Mouse (Mus musculus): ENCODE results near the gene Thsd4. TPM values are rescaled to one million over a fixed set of nuclear protein-coding genes. Genes with fewer than 3 reads are reported as not detected.
A peak's percentile ranks its signal among the peaks of the same experiment; 100 is the strongest.

Gene Thsd4
- polyA plus RNA-seq, 1 experiment from 2014 or later, result 4.5 TPM

- no peaks in the 10 kb centered on the region for H3K4me1 ChIP-seq (ENCODE audit: control insufficient read depth, insufficient read depth, low read depth, low read length)
- H3K4me2 ChIP-seq (ENCODE audit: low read length), result no peak overlapping the region
- no peaks in the 10 kb centered on the region for H3K27me3 ChIP-seq (replicated peaks; ENCODE audit: control insufficient read depth, insufficient read depth, low read length)
- no peak overlapping the region for H3K27ac ChIP-seq (ENCODE audit: low read depth, low read length)
- WGBS, result 58% methylated on average over 10 of the region's 10 CpGs
- no peak overlapping the region for H3K4me3 ChIP-seq (ENCODE audit: low read length)
- no peaks in the 10 kb centered on the region for H3K36me3 ChIP-seq (ENCODE audit: control insufficient read depth, insufficient read depth, low read length)
- H3K9me3 ChIP-seq (ENCODE audit: control insufficient read depth, low read length), result no peaks in the 10 kb centered on the region
- H3K9ac ChIP-seq (ENCODE audit: low read depth, low read length), result no peak overlapping the region
- no peak for ATAC-seq
These were observed 80.5 kb downstream of the Thsd4 start for GRCm38 (mm10) chr9:60441274-60441902.

- Histone ChIP-seq H3K4me1 (ENCODE audit: control insufficient read depth, insufficient read depth, low read depth, low read length) (no peaks in the 10 kb centered on the region), H3K36me3 (ENCODE audit: control insufficient read depth, insufficient read depth, low read length) (no peaks in the 10 kb centered on the region), H3K27me3 (replicated peaks; ENCODE audit: control insufficient read depth, insufficient read depth, low read length) (no peaks in the 10 kb centered on the region), H3K27ac (ENCODE audit: low read depth, low read length) (no peak overlapping the region), H3K9me3 (ENCODE audit: control insufficient read depth, low read length) (no peaks in the 10 kb centered on the region), H3K4me3 (ENCODE audit: low read length) (no peak overlapping the region), H3K9ac (ENCODE audit: low read depth, low read length) (no peak overlapping the region), H3K4me2 (ENCODE audit: low read length) (no peak overlapping the region)
- WGBS, result 82% methylated on average over 8 of the region's 8 CpGs
- ATAC-seq, result no peak
These were observed 81.3 kb downstream of the Thsd4 start for GRCm38 (mm10) chr9:60440506-60440905.

- no peak overlapping the region for H3K4me3 ChIP-seq (ENCODE audit: low read length)
- H3K36me3 ChIP-seq (ENCODE audit: control insufficient read depth, insufficient read depth, low read length), result no peaks in the 10 kb centered on the region
- 90% methylated on average over 3 of the region's 3 CpGs for WGBS
- no peaks in the 10 kb centered on the region for H3K9me3 ChIP-seq (ENCODE audit: control insufficient read depth, low read length)
- H3K9ac ChIP-seq (ENCODE audit: low read depth, low read length), result no peak overlapping the region
- H3K4me1 ChIP-seq (ENCODE audit: control insufficient read depth, insufficient read depth, low read depth, low read length), result no peaks in the 10 kb centered on the region; the same call in 1 of the 2 replicates
- no peak for ATAC-seq
- no peaks in the 10 kb centered on the region for H3K27me3 ChIP-seq (replicated peaks; ENCODE audit: control insufficient read depth, insufficient read depth, low read length)
- no peak overlapping the region for H3K4me2 ChIP-seq (ENCODE audit: low read length)
- no peak overlapping the region for H3K27ac ChIP-seq (ENCODE audit: low read depth, low read length)
These were observed 85.6 kb downstream of the Thsd4 start for GRCm38 (mm10) chr9:60436246-60436645.

GRCm38 (mm10) chr9:60434093-60434492, 87.8 kb downstream of the Thsd4 start:
- Histone ChIP-seq H3K9me3 (ENCODE audit: control insufficient read depth, low read length) (no peaks in the 10 kb centered on the region), H3K4me3 (ENCODE audit: low read length) (no peak overlapping the region), H3K27me3 (replicated peaks; ENCODE audit: control insufficient read depth, insufficient read depth, low read length) (no peaks in the 10 kb centered on the region), H3K4me1 (ENCODE audit: control insufficient read depth, insufficient read depth, low read depth, low read length) (no peaks in the 10 kb centered on the region; the same call in 1 of the 2 replicates), H3K9ac (ENCODE audit: low read depth, low read length) (no peak overlapping the region), H3K36me3 (ENCODE audit: control insufficient read depth, insufficient read depth, low read length) (no peaks in the 10 kb centered on the region), H3K4me2 (ENCODE audit: low read length) (no peak overlapping the region), H3K27ac (ENCODE audit: low read depth, low read length) (no peak overlapping the region)
- no peak for ATAC-seq
- WGBS, result 23% methylated on average over 2 of the region's 2 CpGs

- Histone ChIP-seq H3K27ac (ENCODE audit: low read depth, low read length) (no peak overlapping the region), H3K9me3 (ENCODE audit: control insufficient read depth, low read length) (no peaks in the 10 kb centered on the region), H3K36me3 (ENCODE audit: control insufficient read depth, insufficient read depth, low read length) (no peaks in the 10 kb centered on the region), H3K4me1 (ENCODE audit: control insufficient read depth, insufficient read depth, low read depth, low read length) (no peaks in the 10 kb centered on the region; the same call in 1 of the 2 replicates), H3K4me3 (ENCODE audit: low read length) (no peak overlapping the region), H3K9ac (ENCODE audit: low read depth, low read length) (no peak overlapping the region), H3K4me2 (ENCODE audit: low read length) (no peak overlapping the region), H3K27me3 (replicated peaks; ENCODE audit: control insufficient read depth, insufficient read depth, low read length) (no peaks in the 10 kb centered on the region)
- WGBS, result 83% methylated on average over 4 of the region's 4 CpGs
- no peak for ATAC-seq
These were observed 89.9 kb downstream of the Thsd4 start for GRCm38 (mm10) chr9:60431924-60432323.

GRCm38 (mm10) chr9:60430017-60430416, 91.8 kb downstream of the Thsd4 start:
- Histone ChIP-seq H3K4me3 (ENCODE audit: low read length) (no peak overlapping the region), H3K4me1 (ENCODE audit: control insufficient read depth, insufficient read depth, low read depth, low read length) (no peaks in the 10 kb centered on the region; the same call in 1 of the 2 replicates), H3K27ac (ENCODE audit: low read depth, low read length) (no peak overlapping the region), H3K36me3 (ENCODE audit: control insufficient read depth, insufficient read depth, low read length) (no peaks in the 10 kb centered on the region), H3K9ac (ENCODE audit: low read depth, low read length) (no peak overlapping the region), H3K27me3 (replicated peaks; ENCODE audit: control insufficient read depth, insufficient read depth, low read length) (no peaks in the 10 kb centered on the region), H3K9me3 (ENCODE audit: control insufficient read depth, low read length) (no peaks in the 10 kb centered on the region), H3K4me2 (ENCODE audit: low read length) (no peak overlapping the region)
- ATAC-seq, result no peak
- 49% methylated on average over 4 of the region's 4 CpGs for WGBS

GRCm38 (mm10) chr9:60414076-60414755, 107.6 kb downstream of the Thsd4 start:
- Histone ChIP-seq H3K9me3 (ENCODE audit: control insufficient read depth, low read length) (no peaks in the 10 kb centered on the region), H3K36me3 (ENCODE audit: control insufficient read depth, insufficient read depth, low read length) (no peaks in the 10 kb centered on the region), H3K27ac (ENCODE audit: low read depth, low read length) (no peak overlapping the region), H3K4me3 (ENCODE audit: low read length) (no peak overlapping the region), H3K4me2 (ENCODE audit: low read length) (no peak overlapping the region), H3K9ac (ENCODE audit: low read depth, low read length) (no peak overlapping the region), H3K27me3 (replicated peaks; ENCODE audit: control insufficient read depth, insufficient read depth, low read length) (no peaks in the 10 kb centered on the region; the same call in 1 of the 2 replicates), H3K4me1 (ENCODE audit: control insufficient read depth, insufficient read depth, low read depth, low read length) (peaks cover 6% of the 10 kb centered on the region; the same call in 1 of the 2 replicates)
- ATAC-seq, result peak; percentile 58; the same call in 1 of the 2 replicates
- 25% methylated on average over 4 of the region's 4 CpGs for WGBS

GRCm38 (mm10) chr9:60410872-60411635, 110.8 kb downstream of the Thsd4 start:
- 65% methylated on average over 17 of the region's 17 CpGs for WGBS
- no peak overlapping the region for H3K9ac ChIP-seq (ENCODE audit: low read depth, low read length)
- H3K27ac ChIP-seq (ENCODE audit: low read depth, low read length), result no peak overlapping the region
- no peaks in the 10 kb centered on the region for H3K36me3 ChIP-seq (ENCODE audit: control insufficient read depth, insufficient read depth, low read length)
- H3K9me3 ChIP-seq (ENCODE audit: control insufficient read depth, low read length), result no peaks in the 10 kb centered on the region
- no peak overlapping the region for H3K4me2 ChIP-seq (ENCODE audit: low read length)
- ATAC-seq, result no peak
- no peaks in the 10 kb centered on the region for H3K27me3 ChIP-seq (replicated peaks; ENCODE audit: control insufficient read depth, insufficient read depth, low read length)
- no peak overlapping the region for H3K4me3 ChIP-seq (ENCODE audit: low read length)
- peaks cover 6% of the 10 kb centered on the region; the same call in 1 of the 2 replicates for H3K4me1 ChIP-seq (ENCODE audit: control insufficient read depth, insufficient read depth, low read depth, low read length)

- H3K36me3 ChIP-seq (ENCODE audit: control insufficient read depth, insufficient read depth, low read length), result no peaks in the 10 kb centered on the region
- H3K9ac ChIP-seq (ENCODE audit: low read depth, low read length), result no peak overlapping the region
- ATAC-seq, result peak; percentile 52
- H3K27ac ChIP-seq (ENCODE audit: low read depth, low read length), result no peak overlapping the region
- H3K27me3 ChIP-seq (replicated peaks; ENCODE audit: control insufficient read depth, insufficient read depth, low read length), result no peaks in the 10 kb centered on the region
- peaks cover 6% of the 10 kb centered on the region; the same call in 1 of the 2 replicates for H3K4me1 ChIP-seq (ENCODE audit: control insufficient read depth, insufficient read depth, low read depth, low read length)
- no peak overlapping the region for H3K4me3 ChIP-seq (ENCODE audit: low read length)
- H3K9me3 ChIP-seq (ENCODE audit: control insufficient read depth, low read length), result no peaks in the 10 kb centered on the region
- H3K4me2 ChIP-seq (ENCODE audit: low read length), result no peak overlapping the region
- 29% methylated on average over 1 of the region's 1 CpGs for WGBS
These were observed 114.5 kb downstream of the Thsd4 start for GRCm38 (mm10) chr9:60407374-60407773.
